In the genomic region with DNA sequence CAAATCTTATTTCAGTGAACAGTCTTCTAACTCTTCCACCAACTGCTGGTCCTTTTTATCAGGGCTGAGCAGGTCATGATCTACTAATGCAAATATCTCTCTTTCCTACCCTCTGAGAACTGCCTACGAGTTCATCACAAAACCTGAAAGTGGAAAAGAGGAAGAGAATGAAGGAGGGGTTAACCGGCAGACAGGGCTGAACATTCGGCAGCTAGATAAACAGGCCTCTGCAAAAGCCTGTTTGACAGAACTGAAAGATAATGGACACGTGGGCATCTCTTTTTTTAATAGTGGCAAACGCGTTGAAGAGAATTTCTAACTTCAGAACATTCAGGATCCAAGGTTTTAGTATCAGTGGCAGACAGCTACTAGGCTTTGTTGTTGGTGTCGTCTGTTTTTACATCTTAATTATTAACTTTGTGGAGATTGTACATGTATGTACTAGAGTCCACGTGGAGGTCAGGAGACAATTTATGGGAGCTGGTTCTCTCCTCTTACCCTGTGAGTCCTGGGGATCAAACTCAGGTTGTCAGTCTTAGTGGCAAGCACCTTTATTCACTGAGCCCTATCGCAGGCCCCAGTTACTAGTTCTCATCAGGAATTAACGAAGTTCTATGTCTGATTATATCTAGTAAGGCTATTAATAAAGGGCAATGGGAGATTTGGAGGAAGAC, we compare ENCODE assay signal across 9 mouse cellular contexts. TPM values are rescaled to one million over a fixed set of nuclear protein-coding genes. Genes with fewer than 3 reads are reported as not detected.
DNase-seq lines count a peak whose midpoint lies in the region; ATAC-seq and TF ChIP-seq lines count a peak whose summit lies in the region.
"Had no signal": no experiment of that assay in that cellular context is flagged by ENCODE, and none has a peak within 500 bp of the region (broad histone marks: within the 10 kb centered on the region; RNA-seq: fewer than 3 reads in every experiment).

No protein-coding gene starts in this region.

- DNase-seq in heart, postnatal 14 days: no peak
- DNase-seq in hindbrain, postnatal 0 days (ENCODE audit: low spot score): no peak
- no peak for DNase-seq in adrenal gland, postnatal 14 days
- no peak for DNase-seq in layer of hippocampus, postnatal 14 days (ENCODE audit: low spot score in 2 of 2)
- DNase-seq: layer of hippocampus, adult 9-11 months had no signal

- H3K4me3 ChIP-seq in heart, embryonic 16.5 days (ENCODE audit: low read length): no peak overlapping the region
- H3K4me3 ChIP-seq in bone marrow macrophage, adult 2 months (ENCODE audit: insufficient read depth, low read length): peak overlapping the region; percentile 38
- H3K4me3 ChIP-seq in hindbrain, postnatal 0 days (ENCODE audit: low read length): 0 out of 2 replicates have a peak overlapping the region, but pooled peaks have one; percentile 89
- no peak overlapping the region for H3K4me3 ChIP-seq in midbrain, embryonic 16.5 days (ENCODE audit: low read depth, low read length)

- no peak for TF ChIP-seq CTCF in bone marrow macrophage, adult 2 months (IDR thresholded peaks at IDR 0.05; ENCODE audit: low read depth, low read length)
- no peak for TF ChIP-seq CTCF in hindbrain, postnatal 0 days (IDR thresholded peaks at IDR 0.05; ENCODE audit: low read depth)

- H3K27ac ChIP-seq in heart, embryonic 16.5 days (ENCODE audit: low read length): no peak overlapping the region
- peak overlapping the region; percentile 52 for H3K27ac ChIP-seq in bone marrow macrophage, adult 2 months (ENCODE audit: insufficient read depth, low read depth, low read length)
- no peak overlapping the region for H3K27ac ChIP-seq in hindbrain, postnatal 0 days
- H3K27ac ChIP-seq in midbrain, embryonic 16.5 days (ENCODE audit: low read length): no peak overlapping the region

- no peaks in the 10 kb centered on the region for H3K36me3 ChIP-seq in heart, embryonic 16.5 days (ENCODE audit: control insufficient read depth, insufficient read depth)
- H3K36me3 ChIP-seq in hindbrain, postnatal 0 days (ENCODE audit: insufficient read depth, low read length): no peaks in the 10 kb centered on the region
- no peaks in the 10 kb centered on the region for H3K36me3 ChIP-seq in midbrain, embryonic 16.5 days (ENCODE audit: control insufficient read depth, insufficient read depth, low read length)

- peak overlapping the region; percentile 32; the same call in 1 of the 2 replicates for H3K4me2 ChIP-seq in heart, embryonic 16.5 days (ENCODE audit: low read depth, low read length)
- peak overlapping the region; percentile 72 for H3K4me2 ChIP-seq in hindbrain, postnatal 0 days (ENCODE audit: low read depth, low read length)
- peak overlapping the region; percentile 67 for H3K4me2 ChIP-seq in midbrain, embryonic 16.5 days (ENCODE audit: low read length)

- WGBS in heart, embryonic 16.5 days: 49% methylated on average over 10 of the region's 10 CpGs
- WGBS in hindbrain, postnatal 0 days: 79% methylated on average over 10 of the region's 10 CpGs
- WGBS in midbrain, embryonic 16.5 days: 83% methylated on average over 10 of the region's 10 CpGs

- H3K27me3 ChIP-seq in heart, embryonic 16.5 days (ENCODE audit: control insufficient read depth, insufficient read depth, low read length): no peaks in the 10 kb centered on the region
- no peaks in the 10 kb centered on the region for H3K27me3 ChIP-seq in hindbrain, postnatal 0 days (ENCODE audit: insufficient read depth, low read length)
- H3K27me3 ChIP-seq in midbrain, embryonic 16.5 days (ENCODE audit: control insufficient read depth, insufficient read depth, low read depth, low read length): no peaks in the 10 kb centered on the region

- H3K9me3 ChIP-seq in heart, embryonic 16.5 days (replicated peaks; ENCODE audit: control insufficient read depth, low read length): no peaks in the 10 kb centered on the region
- H3K9me3 ChIP-seq in hindbrain, postnatal 0 days (ENCODE audit: low read length): no peaks in the 10 kb centered on the region
- H3K9me3 ChIP-seq in midbrain, embryonic 16.5 days (replicated peaks; ENCODE audit: control insufficient read depth, low read length, poor library complexity, severe bottlenecking): no peaks in the 10 kb centered on the region

- no peak for TF ChIP-seq POLR2A in bone marrow macrophage, adult 2 months (IDR thresholded peaks at IDR 0.05; ENCODE audit: borderline replicate concordance, low read depth, low read length)

- H3K4me1 ChIP-seq in heart, embryonic 16.5 days (ENCODE audit: control insufficient read depth, insufficient read depth, low read length): peaks cover 19% of the 10 kb centered on the region
- H3K4me1 ChIP-seq in bone marrow macrophage, adult 2 months (ENCODE audit: control insufficient read depth, insufficient read depth, low read length): peaks cover 53% of the 10 kb centered on the region
- H3K4me1 ChIP-seq in hindbrain, postnatal 0 days (ENCODE audit: insufficient read depth, low read length): peaks cover 17% of the 10 kb centered on the region; the same call in 1 of the 2 replicates
- H3K4me1 ChIP-seq in midbrain, embryonic 16.5 days (ENCODE audit: control insufficient read depth, insufficient read depth, low read length): peaks cover 16% of the 10 kb centered on the region

- intact Hi-C loops in heart, postnatal 14 days (cut with DNase I): no loop called here

- ATAC-seq in heart, embryonic 16.5 days (replicated peaks; ENCODE audit: extremely low read depth, insufficient read depth, low FRiP score): no peak
- no peak for ATAC-seq in hindbrain, postnatal 0 days
- no peak for ATAC-seq in midbrain, embryonic 16.5 days
- ATAC-seq in frontal cortex, adult (ENCODE audit: low TSS enrichment): no peak

- no peak overlapping the region for H3K9ac ChIP-seq in heart, embryonic 16.5 days (ENCODE audit: low read length)
- no peak overlapping the region for H3K9ac ChIP-seq in hindbrain, postnatal 0 days (replicated peaks; ENCODE audit: low read length)
- H3K9ac ChIP-seq in midbrain, embryonic 16.5 days (ENCODE audit: low read depth, low read length): no peak overlapping the region; the same call in 1 of the 2 replicates

RNA-seq across cellular contexts. Expression of a gene that starts 2.3 kb away (rescaled TPM):
- 11.2 and 12.4 TPM in 2 replicates for polyA plus RNA-seq in heart, embryonic 16.5 days (2015; fragmentation: Nextera tagmentation; extraction: Ambion mirVana)
- 10 to 100 TPM; 33.0 to 33.1 TPM for total RNA-seq in heart, postnatal 14 days (2021)
- 137 and 139 TPM in 2 replicates for polyA plus RNA-seq in bone marrow macrophage, adult 2 months (2012; ENCODE audit: insufficient read depth, insufficient read length, missing spikeins)
- 78.4 and 79.8 TPM in 2 replicates for total RNA-seq in hindbrain, postnatal 0 days (2014; rRNA removed)
- polyA plus RNA-seq in hindbrain, postnatal 0 days (2015; fragmentation: Nextera tagmentation; extraction: Ambion mirVana): 37.4 and 42.0 TPM in 2 replicates
- polyA plus RNA-seq in midbrain, embryonic 16.5 days (2015; fragmentation: Nextera tagmentation; extraction: Ambion mirVana): 41.1 and 43.2 TPM in 2 replicates
- 31.5 and 42.3 TPM in 2 replicates for total RNA-seq in adrenal gland, postnatal 14 days (2021)
- 100 to 1,000 TPM; 138 to 140 TPM for total RNA-seq in layer of hippocampus, postnatal 14 days (2021)

RNA-seq across cellular contexts. Expression of a gene that starts 24.5 kb away (rescaled TPM):
- polyA plus RNA-seq in heart, embryonic 16.5 days (2015; fragmentation: Nextera tagmentation; extraction: Ambion mirVana): 6.0 and 6.7 TPM in 2 replicates
- total RNA-seq in heart, postnatal 14 days (2021): under 1 TPM; 0.39 to 0.81 TPM
- polyA plus RNA-seq in bone marrow macrophage, adult 2 months (2012; ENCODE audit: insufficient read depth, insufficient read length, missing spikeins): not detected in 2 replicates
- total RNA-seq in hindbrain, postnatal 0 days (2014; rRNA removed): 39.8 and 43.5 TPM in 2 replicates
- polyA plus RNA-seq in hindbrain, postnatal 0 days (2015; fragmentation: Nextera tagmentation; extraction: Ambion mirVana): 22.8 and 23.8 TPM in 2 replicates
- polyA plus RNA-seq in midbrain, embryonic 16.5 days (2015; fragmentation: Nextera tagmentation; extraction: Ambion mirVana): 13.1 and 16.7 TPM in 2 replicates
- total RNA-seq in adrenal gland, postnatal 14 days (2021): 1.0 and 1.1 TPM in 2 replicates
- 1 to 10 TPM; 5.7 to 7.0 TPM for total RNA-seq in layer of hippocampus, postnatal 14 days (2021)

Comparison
In these comparisons a context has a peak if more than half of its experiments do, and no peak if none do; other contexts are left out.
1. H3K4me3 ChIP-seq: peak in bone marrow macrophage, adult 2 months (single experiment) and hindbrain, postnatal 0 days (single experiment); none in heart, embryonic 16.5 days (single experiment) and midbrain, embryonic 16.5 days (single experiment).
2. Peak in every context shown above with its lines, with median percentiles within 50 percentile points of each other: H3K4me2 ChIP-seq.